Mouse (Mus musculus) heart, adult 2 months (tissue): ENCODE measurements around the gene Gng4. TPM values are rescaled to one million over a fixed set of nuclear protein-coding genes. Genes with fewer than 3 reads are reported as not detected.

Experiments
- DNase-seq, 2 experiments: peaks; one replicate each; pipeline ENCODE4 v3.0.0; 2021
- H3K27ac ChIP-seq: fragments of 200-600 bp; 2 replicates; pipeline ENCODE4 v1.8.1; 2022
- H3K27me3 ChIP-seq: fragments of 200-500 bp; 2 replicates; pipeline ENCODE4 v1.6.1; 2012; ENCODE audit warnings: mild to moderate bottlenecking, low read length, inconsistent platforms, mixed read lengths; ENCODE audit not compliant: control insufficient read depth, insufficient read depth
- H3K36me3 ChIP-seq: fragments of 200-500 bp; 2 replicates; pipeline ENCODE4 v1.6.1; 2012; ENCODE audit warnings: low read length, inconsistent platforms; ENCODE audit not compliant: control insufficient read depth, insufficient read depth
- H3K4me1 ChIP-seq: fragments of 200-500 bp; 2 replicates; pipeline ENCODE4 v1.6.1; 2011; ENCODE audit warnings: low read length; ENCODE audit not compliant: control insufficient read depth, insufficient read depth
- H3K4me3 ChIP-seq: fragments of 200-600 bp; 2 replicates; pipeline ENCODE4 v1.8.1; 2022
- H3K79me2 ChIP-seq: fragments of 200-500 bp; replicated peaks from 2 replicates; pipeline ENCODE4 v1.6.1; 2012; ENCODE audit warnings: mild to moderate bottlenecking, inconsistent platforms, low read length, moderate library complexity, mixed read lengths; ENCODE audit not compliant: control insufficient read depth, insufficient read depth
- H3K9ac ChIP-seq: fragments of 200-500 bp; 2 replicates; pipeline ENCODE4 v1.6.1; 2012; ENCODE audit warnings: low read depth, mild to moderate bottlenecking, control low read depth, inconsistent platforms, low read length, mixed read lengths
- CTCF ChIP-seq: fragments of 200-600 bp; IDR thresholded peaks from 2 replicates; pipeline ENCODE4 v1.8.1; 2022; ENCODE audit warnings: antibody characterized with exemption, mild to moderate bottlenecking, moderate library complexity
- EP300 ChIP-seq: fragments of 200-500 bp; IDR thresholded peaks from 2 replicates; pipeline ENCODE4 v1.6.1; 2011; ENCODE audit warnings: low read depth, low read length, control low read depth; ENCODE audit not compliant: insufficient read depth
- POLR2A ChIP-seq: fragments of 200-500 bp; IDR thresholded peaks from 2 replicates; pipeline ENCODE4 v1.6.1; 2011; ENCODE audit warnings: mild to moderate bottlenecking, low read depth, low read length, control low read depth; ENCODE audit not compliant: insufficient read depth
- WGBS: fragments of 180-500 bp; shearing (Covaris S2); methylation state at CpG from one replicate; pipeline ENCODE4 v1.1.7; 2018; 5-methylcytosine and 5-hydroxymethylcytosine counted together
- intact Hi-C: fragments of 180-260 bp; cut with DNase I; formaldehyde crosslinking; loops from one replicate; pipeline ENCODE4 v1.15.1; 2025
- long read RNA-seq: library from polyadenylated mRNA; stranded (forward); transcript quantifications from one replicate; pipeline ENCODE4 v2.0.0, GENCODE M21; 2021
- polyA plus RNA-seq: library from polyadenylated mRNA; depleted of rRNA; stranded (reverse); fragments of >200 nt; gene quantifications from 2 replicates; pipeline ENCODE4 v1.2.3, GENCODE M21; 2012; rRNA removed
- total RNA-seq, 2 experiments: library from RNA; stranded (reverse); gene quantifications; 2 replicates each; pipeline ENCODE4 v1.2.3; 2021

The Gng4 gene
- under 1 TPM; 0.23 to 0.32 TPM for total RNA-seq
- 0.49 and 0.67 TPM in 2 replicates for polyA plus RNA-seq
- long read RNA-seq, partial matches to known transcripts = 0 of 1 reads
- long read RNA-seq, other reads (novel, unspliced or antisense) = 1 of 1 reads

GRCm38 (mm10) chr13:13783894-13784419 is at the start of gene Gng4:
Gene Gng4 (plus strand): TSS chr13:13784059.
- Histone ChIP-seq H3K4me3 (peak within 1 kb of the TSS; percentile 47), H3K27me3 (peaks cover 9% of the 10 kb centered on the region), H3K36me3 (no peaks in the 10 kb centered on the region), H3K79me2 (no peaks in the 10 kb centered on the region), H3K9ac (no peak within 1 kb of the TSS), H3K4me1 (no peaks in the 10 kb centered on the region; the same call in 1 of the 2 replicates), H3K27ac (no peak within 1 kb of the TSS)
- 1% methylated on average over 43 of the region's 43 CpGs for WGBS
- intact Hi-C loops = no loop called here
- TF ChIP-seq EP300 (no peak), CTCF (no peak), POLR2A (no peak)
- DNase-seq = peak; percentile 38 to 49

- Histone ChIP-seq H3K9ac (no peak overlapping the region), H3K4me3 (no peak overlapping the region), H3K79me2 (no peaks in the 10 kb centered on the region), H3K27ac (no peak overlapping the region), H3K4me1 (no peaks in the 10 kb centered on the region), H3K36me3 (no peaks in the 10 kb centered on the region; the same call in 1 of the 2 replicates), H3K27me3 (no peaks in the 10 kb centered on the region)
- intact Hi-C loops = no loop called here
- DNase-seq = no peak
- WGBS = 93% methylated on average over 4 of the region's 4 CpGs
- no peak for TF ChIP-seq EP300
- TF ChIP-seq POLR2A = no peak
- TF ChIP-seq CTCF = no peak
Measured at GRCm38 (mm10) chr13:13739232-13739631, 44.6 kb upstream of the Gng4 start.

GRCm38 (mm10) chr13:13745911-13746310 is 37.9 kb upstream of the Gng4 start:
- Histone ChIP-seq H3K36me3 (no peaks in the 10 kb centered on the region; the same call in 1 of the 2 replicates), H3K4me1 (no peaks in the 10 kb centered on the region), H3K79me2 (no peaks in the 10 kb centered on the region), H3K27ac (no peak overlapping the region), H3K4me3 (no peak overlapping the region), H3K27me3 (no peaks in the 10 kb centered on the region), H3K9ac (no peak overlapping the region)
- no peak for DNase-seq
- intact Hi-C loops = no loop called here
- no peak for TF ChIP-seq EP300
- 65% methylated on average over 3 of the region's 3 CpGs for WGBS

- H3K27ac ChIP-seq = no peak overlapping the region
Measured at GRCm38 (mm10) chr13:13775778-13776494, 7.9 kb upstream of the Gng4 start.

GRCm38 (mm10) chr13:13777052-13777451 is 6.8 kb upstream of the Gng4 start:
- H3K27me3 ChIP-seq = no peaks in the 10 kb centered on the region
- TF ChIP-seq CTCF = no peak
- no peak for TF ChIP-seq POLR2A
- no peak for TF ChIP-seq EP300
- H3K9ac ChIP-seq = no peak overlapping the region
- no peak overlapping the region for H3K4me3 ChIP-seq
- H3K27ac ChIP-seq = no peak overlapping the region
- H3K4me1 ChIP-seq = no peaks in the 10 kb centered on the region
- intact Hi-C loops = no loop called here
- WGBS = 92% methylated on average over 11 of the region's 11 CpGs
- no peaks in the 10 kb centered on the region for H3K36me3 ChIP-seq
- no peak for DNase-seq
- H3K79me2 ChIP-seq = no peaks in the 10 kb centered on the region

More at GRCm38 (mm10) chr13:13775778-13776494, 7.9 kb upstream of the Gng4 start:
- TF ChIP-seq CTCF (no peak), POLR2A (no peak), EP300 (no peak)
- intact Hi-C loops = no loop called here
- no peak overlapping the region for H3K9ac ChIP-seq
- no peaks in the 10 kb centered on the region for H3K4me1 ChIP-seq
- H3K4me3 ChIP-seq = no peak overlapping the region
- no peaks in the 10 kb centered on the region for H3K36me3 ChIP-seq
- peak in 1 of 2 experiments; percentile 19 for DNase-seq
- H3K27me3 ChIP-seq = no peaks in the 10 kb centered on the region
- H3K79me2 ChIP-seq = no peaks in the 10 kb centered on the region

- intact Hi-C loops = no loop called here
- H3K4me3 ChIP-seq = no peak overlapping the region
- TF ChIP-seq POLR2A (no peak), EP300 (no peak), CTCF (no peak)
- DNase-seq = no peak
- WGBS = 91% methylated on average over 8 of the region's 8 CpGs
- H3K9ac ChIP-seq = no peak overlapping the region
- no peak overlapping the region for H3K27ac ChIP-seq
- no peaks in the 10 kb centered on the region for H3K79me2 ChIP-seq
- no peaks in the 10 kb centered on the region for H3K27me3 ChIP-seq
- no peaks in the 10 kb centered on the region for H3K36me3 ChIP-seq
- no peaks in the 10 kb centered on the region for H3K4me1 ChIP-seq
Measured at GRCm38 (mm10) chr13:13777696-13778095, 6.2 kb upstream of the Gng4 start.
